Mouse (Mus musculus) midbrain, embryonic 13.5 days (tissue): ENCODE measurements at regions not wholly inside any gene's neighbourhood (a gene's known extent, or its start where the extent isn't known, plus 50 kb on each side); places are given as distances from the start of the nearest gene placed in this dataset.
A peak's percentile ranks its signal among the peaks of the same experiment; 100 is the strongest.

Source experiments
- ATAC-seq: fragments of 200-750 bp; cut with Nextera tagmentation; 2 replicates; pipeline ENCODE4 v1.8.0; 2017; ENCODE audit warnings: mild to moderate bottlenecking, moderate TSS enrichment, moderate library complexity
- H3K27ac ChIP-seq: fragments of 300-500 bp; sonication (generic); 2 replicates; pipeline ENCODE4 v1.5.1; 2015; ENCODE audit warnings: inconsistent platforms, mild to moderate bottlenecking, moderate library complexity
- H3K27me3 ChIP-seq: fragments of 300-500 bp; sonication (generic); 2 replicates; pipeline ENCODE4 v1.6.1; 2015; ENCODE audit warnings: mild to moderate bottlenecking, inconsistent platforms
- H3K36me3 ChIP-seq: fragments of 300-500 bp; sonication (generic); 2 replicates; pipeline ENCODE4 v1.6.1; 2015; ENCODE audit warnings: mild to moderate bottlenecking, inconsistent platforms
- H3K4me1 ChIP-seq: fragments of 300-500 bp; sonication (generic); replicated peaks from 2 replicates; pipeline ENCODE4 v1.6.1; 2015; ENCODE audit warnings: inconsistent platforms
- H3K4me2 ChIP-seq: fragments of 300-500 bp; sonication (generic); replicated peaks from 2 replicates; pipeline ENCODE4 v1.6.1; 2015; ENCODE audit warnings: moderate library complexity, mild to moderate bottlenecking, inconsistent platforms
- H3K4me3 ChIP-seq: fragments of 300-500 bp; sonication (generic); replicated peaks from 2 replicates; pipeline ENCODE4 v1.5.1; 2015; ENCODE audit warnings: mild to moderate bottlenecking, inconsistent platforms
- H3K9ac ChIP-seq: fragments of 300-500 bp; sonication (generic); replicated peaks from 2 replicates; pipeline ENCODE4 v1.6.1; 2015; ENCODE audit warnings: mild to moderate bottlenecking, inconsistent platforms
- H3K9me3 ChIP-seq: fragments of 300-500 bp; sonication (generic); 2 replicates; pipeline ENCODE4 v1.6.1; 2016; ENCODE audit warnings: mild to moderate bottlenecking, inconsistent platforms
- WGBS: fragments of 180-500 bp; shearing (Covaris S2); methylation state at CpG from one replicate; pipeline ENCODE4 v1.1.7; 2015; 5-methylcytosine and 5-hydroxymethylcytosine counted together

GRCm38 (mm10) chr16:90628605-90629120, 98.5 kb downstream of the Mis18a start:
- no peak overlapping the region for H3K27ac ChIP-seq
- 0 out of 2 replicates have a peak overlapping the region, but pooled peaks have one; percentile 17 for H3K9ac ChIP-seq
- H3K9me3 ChIP-seq, result peaks cover 3% of the 10 kb centered on the region; the same call in 1 of the 2 replicates
- WGBS, result 62% methylated on average over 13 of the region's 13 CpGs
- H3K36me3 ChIP-seq, result no peaks in the 10 kb centered on the region
- H3K4me1 ChIP-seq, result peaks cover 22% of the 10 kb centered on the region
- no peak overlapping the region for H3K4me3 ChIP-seq
- H3K4me2 ChIP-seq, result no peak overlapping the region; the same call in 1 of the 2 replicates
- H3K27me3 ChIP-seq, result no peaks in the 10 kb centered on the region
- ATAC-seq, result no peak

GRCm38 (mm10) chr16:90626035-90626670, 101.1 kb downstream of the Mis18a start:
- Histone ChIP-seq H3K27ac (no peak overlapping the region), H3K9ac (no peak overlapping the region), H3K4me3 (no peak overlapping the region), H3K27me3 (no peaks in the 10 kb centered on the region), H3K4me2 (no peak overlapping the region), H3K36me3 (no peaks in the 10 kb centered on the region), H3K4me1 (peaks cover 36% of the 10 kb centered on the region), H3K9me3 (peaks cover 3% of the 10 kb centered on the region; the same call in 1 of the 2 replicates)
- ATAC-seq, result no peak
- WGBS, result 86% methylated on average over 9 of the region's 9 CpGs

DNA sequence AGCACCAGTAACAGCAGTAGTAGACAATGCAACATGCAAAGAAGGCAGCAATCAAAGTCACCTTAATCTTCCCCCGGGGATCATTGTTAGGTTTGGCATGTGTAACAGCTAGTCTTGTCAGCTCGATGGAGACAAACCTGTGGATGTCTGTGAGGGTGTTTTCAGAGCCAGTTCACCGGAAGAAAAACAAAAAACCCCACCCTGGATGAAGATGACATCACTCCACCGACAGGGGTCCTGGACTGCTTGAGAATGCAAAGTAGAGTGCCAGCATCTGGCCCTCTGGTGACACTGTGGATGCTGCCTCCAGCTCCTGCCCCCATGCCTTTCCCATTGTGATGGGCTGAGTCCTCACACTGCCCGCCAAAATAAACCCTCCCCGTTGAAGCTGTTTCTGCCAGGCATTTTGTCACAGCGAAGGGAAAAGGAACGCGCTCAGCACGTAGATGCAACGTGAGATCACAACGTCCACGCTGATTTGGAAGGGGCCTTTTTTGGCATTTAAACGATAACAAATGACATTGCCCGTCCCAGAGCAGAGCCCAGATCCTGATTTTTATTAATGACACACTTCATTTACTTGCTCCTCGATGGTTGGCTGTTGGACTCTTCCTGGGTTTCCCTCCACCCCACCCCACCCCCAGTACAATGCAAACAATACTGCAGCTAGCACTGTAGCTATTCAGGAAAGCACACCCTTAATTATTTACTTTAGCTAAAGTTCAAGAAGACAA, 101.7 kb downstream of the Mis18a start:
- no peaks in the 10 kb centered on the region for H3K27me3 ChIP-seq
- peaks cover 5% of the 10 kb centered on the region; the same call in 1 of the 2 replicates for H3K9me3 ChIP-seq
- H3K4me1 ChIP-seq, result peaks cover 36% of the 10 kb centered on the region
- no peak overlapping the region for H3K9ac ChIP-seq
- H3K27ac ChIP-seq, result no peak overlapping the region
- H3K4me3 ChIP-seq, result no peak overlapping the region
- ATAC-seq, result no peak
- 83% methylated on average over 16 of the region's 16 CpGs for WGBS
- no peaks in the 10 kb centered on the region for H3K36me3 ChIP-seq
- H3K4me2 ChIP-seq, result no peak overlapping the region

DNA sequence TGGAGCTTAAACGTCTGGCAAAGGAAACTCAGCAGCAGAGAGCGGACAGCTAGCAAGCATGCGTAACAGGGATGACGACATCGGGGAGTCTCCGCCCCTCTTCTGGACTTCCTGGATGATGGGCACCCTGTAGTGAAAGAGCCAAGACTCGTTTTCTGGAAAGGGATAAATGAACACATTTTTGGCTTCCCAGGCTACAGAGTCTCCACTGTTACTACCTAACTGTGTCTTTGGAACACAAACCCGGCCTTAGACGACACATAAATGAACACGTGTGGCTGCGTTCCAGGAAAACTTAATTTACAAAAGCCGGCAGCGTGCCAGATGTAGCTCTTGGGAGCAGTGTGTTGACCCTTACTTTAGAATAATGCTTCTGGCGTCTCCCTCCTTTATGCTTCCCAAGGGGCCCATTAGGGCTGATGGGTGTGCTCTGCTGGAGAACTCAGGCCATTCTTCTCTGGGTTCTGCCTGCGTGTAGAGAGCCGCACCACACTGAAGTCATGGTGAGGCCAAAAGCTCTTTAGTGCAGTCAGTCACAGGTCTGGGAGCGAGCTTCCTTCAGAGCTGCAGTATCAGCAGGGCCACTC, 103.1 kb downstream of the Mis18a start:
- peaks cover 26% of the 10 kb centered on the region for H3K4me1 ChIP-seq
- ATAC-seq, result peak; percentile 18; the same call in 1 of the 2 replicates
- 65% methylated on average over 17 of the region's 17 CpGs for WGBS
- no peak overlapping the region for H3K4me3 ChIP-seq
- no peaks in the 10 kb centered on the region for H3K27me3 ChIP-seq
- peaks cover 6% of the 10 kb centered on the region; the same call in 1 of the 2 replicates for H3K9me3 ChIP-seq
- H3K9ac ChIP-seq, result no peak overlapping the region
- no peak overlapping the region for H3K27ac ChIP-seq
- H3K4me2 ChIP-seq, result no peak overlapping the region
- no peaks in the 10 kb centered on the region for H3K36me3 ChIP-seq

GRCm38 (mm10) chr16:90622677-90623225, 104.5 kb downstream of the Mis18a start:
- peaks cover 18% of the 10 kb centered on the region for H3K4me1 ChIP-seq
- ATAC-seq, result peak; percentile 43; the same call in 1 of the 2 replicates
- H3K36me3 ChIP-seq, result no peaks in the 10 kb centered on the region
- H3K9ac ChIP-seq, result no peak overlapping the region
- no peak overlapping the region for H3K27ac ChIP-seq
- WGBS, result 72% methylated on average over 8 of the region's 8 CpGs
- peaks cover 6% of the 10 kb centered on the region; the same call in 1 of the 2 replicates for H3K9me3 ChIP-seq
- no peaks in the 10 kb centered on the region for H3K27me3 ChIP-seq
- no peak overlapping the region for H3K4me2 ChIP-seq
- no peak overlapping the region for H3K4me3 ChIP-seq

DNA sequence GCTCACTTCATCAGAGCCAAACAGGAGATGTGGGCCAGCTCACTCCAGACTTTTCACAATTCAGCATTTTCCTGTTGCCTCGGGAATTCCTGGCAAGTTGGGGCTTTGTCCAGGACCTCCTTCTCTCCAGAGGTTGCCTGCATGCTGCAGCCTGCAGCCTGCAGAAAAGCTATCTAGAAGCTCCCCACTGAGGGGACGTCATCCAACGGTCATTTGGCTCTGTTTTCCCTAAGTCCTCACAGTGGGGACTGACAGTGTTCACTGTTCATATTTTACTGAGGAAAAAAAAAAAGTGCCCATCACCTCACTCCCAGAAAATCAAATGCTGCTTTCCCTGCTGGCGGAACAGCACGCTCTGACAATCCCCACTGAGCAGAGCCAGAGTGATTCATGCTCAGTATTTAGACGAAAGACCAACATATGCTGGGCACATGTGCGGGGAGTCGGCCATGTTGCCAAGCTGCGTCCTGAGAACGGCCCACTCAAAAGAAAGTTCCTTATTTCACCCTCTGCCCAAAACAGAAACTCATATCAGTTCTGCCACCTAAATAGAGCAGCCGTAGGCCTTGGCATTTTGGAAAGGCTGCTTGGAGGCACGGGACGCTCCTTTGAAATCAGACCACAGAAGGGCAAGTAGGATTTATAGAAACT, 105.3 kb downstream of the Mis18a start:
- WGBS, result 56% methylated on average over 13 of the region's 13 CpGs
- ATAC-seq, result no peak
- Histone ChIP-seq H3K27me3 (no peaks in the 10 kb centered on the region), H3K4me3 (no peak overlapping the region), H3K9me3 (peaks cover 3% of the 10 kb centered on the region; the same call in 1 of the 2 replicates), H3K4me2 (no peak overlapping the region), H3K4me1 (peaks cover 18% of the 10 kb centered on the region), H3K9ac (no peak overlapping the region), H3K27ac (no peak overlapping the region), H3K36me3 (no peaks in the 10 kb centered on the region)

DNA sequence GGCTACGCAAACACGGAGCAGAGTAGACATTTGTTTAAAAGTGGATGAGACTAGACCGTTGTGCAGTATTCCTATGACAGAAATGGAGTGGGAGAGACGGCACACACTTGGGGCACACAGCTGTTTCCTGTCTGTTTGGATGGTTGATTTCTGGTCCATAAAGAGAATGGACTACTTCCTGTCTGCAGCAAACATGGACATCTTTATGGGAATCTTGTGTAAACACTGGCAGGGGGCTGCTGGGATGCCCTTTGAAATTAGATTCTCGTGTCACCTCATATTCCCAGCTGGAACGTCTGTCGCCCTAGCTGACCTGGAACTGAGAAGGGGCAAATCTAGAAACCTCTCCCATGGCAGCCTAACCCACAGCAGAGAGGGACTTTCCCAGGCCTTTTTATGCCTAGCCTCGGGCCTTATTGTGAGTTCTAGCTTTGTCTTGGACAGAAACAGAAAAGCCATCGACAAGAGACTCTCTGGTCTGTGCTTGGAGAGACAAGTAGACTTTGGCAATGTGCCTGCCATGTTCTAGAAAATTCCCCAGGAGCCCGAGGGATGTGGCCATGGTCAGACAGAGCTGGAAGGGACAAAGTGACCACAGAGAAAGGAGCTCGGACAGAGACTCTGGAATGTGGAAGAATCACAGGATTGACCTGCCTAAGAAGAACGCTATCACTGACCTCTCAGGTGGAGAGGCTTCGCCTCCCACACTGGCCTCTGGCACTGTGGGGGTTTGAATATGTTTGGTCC, 107.5 kb downstream of the Mis18a start:
- 88% methylated on average over 13 of the region's 13 CpGs for WGBS
- H3K27me3 ChIP-seq, result no peaks in the 10 kb centered on the region
- no peak for ATAC-seq
- H3K36me3 ChIP-seq, result no peaks in the 10 kb centered on the region
- no peak overlapping the region for H3K4me2 ChIP-seq
- H3K9ac ChIP-seq, result no peak overlapping the region
- H3K27ac ChIP-seq, result no peak overlapping the region
- H3K4me3 ChIP-seq, result no peak overlapping the region
- H3K4me1 ChIP-seq, result peaks cover 18% of the 10 kb centered on the region
- H3K9me3 ChIP-seq, result 0 out of 2 replicates have a peak, but pooled peaks cover 2% of the 10 kb centered on the region

DNA sequence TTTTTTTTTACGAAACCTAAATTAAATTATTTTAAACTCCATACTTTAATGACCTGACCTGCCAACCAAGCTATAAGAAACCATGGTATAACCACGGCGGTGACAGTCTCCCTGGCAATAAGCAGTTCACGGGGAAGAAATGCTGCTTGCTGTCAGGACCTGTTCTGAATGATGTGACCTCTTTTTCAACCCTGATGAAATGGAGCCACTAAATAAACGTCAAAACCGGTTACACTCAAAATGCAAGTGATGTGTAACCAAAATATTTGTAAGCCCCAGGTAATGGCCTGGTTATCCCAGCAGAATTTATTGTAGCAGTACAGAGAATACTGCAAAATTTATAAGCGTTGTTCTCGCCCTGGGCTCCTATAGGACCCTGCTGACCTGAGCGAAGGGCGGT, 111.4 kb downstream of the Mis18a start:
- Histone ChIP-seq H3K27ac (no peak overlapping the region), H3K36me3 (no peaks in the 10 kb centered on the region), H3K4me3 (no peak overlapping the region), H3K4me2 (no peak overlapping the region), H3K9me3 (0 out of 2 replicates have a peak, but pooled peaks cover 2% of the 10 kb centered on the region), H3K9ac (no peak overlapping the region), H3K27me3 (no peaks in the 10 kb centered on the region), H3K4me1 (no peaks in the 10 kb centered on the region)
- 87% methylated on average over 10 of the region's 10 CpGs for WGBS
- no peak for ATAC-seq

GRCm38 (mm10) chr16:90614137-90614536, 113.1 kb downstream of the Mis18a start:
- no peak overlapping the region for H3K4me3 ChIP-seq
- H3K27ac ChIP-seq, result no peak overlapping the region
- no peak for ATAC-seq
- H3K36me3 ChIP-seq, result no peaks in the 10 kb centered on the region
- H3K9ac ChIP-seq, result no peak overlapping the region
- H3K9me3 ChIP-seq, result no peaks in the 10 kb centered on the region
- H3K27me3 ChIP-seq, result no peaks in the 10 kb centered on the region
- H3K4me1 ChIP-seq, result no peaks in the 10 kb centered on the region
- H3K4me2 ChIP-seq, result no peak overlapping the region
- WGBS, result 97% methylated on average over 1 of the region's 1 CpGs

- WGBS, result 91% methylated on average over 22 of the region's 22 CpGs
These were observed 117.0 kb downstream of the Mis18a start for GRCm38 (mm10) chr16:90610097-90610808.

More at GRCm38 (mm10) chr16:90610097-90610808, 117.0 kb downstream of the Mis18a start:
- Histone ChIP-seq H3K4me3 (no peak overlapping the region), H3K4me2 (no peak overlapping the region), H3K27me3 (no peaks in the 10 kb centered on the region), H3K9ac (no peak overlapping the region), H3K4me1 (no peaks in the 10 kb centered on the region), H3K36me3 (no peaks in the 10 kb centered on the region), H3K9me3 (no peaks in the 10 kb centered on the region), H3K27ac (no peak overlapping the region)
- no peak for ATAC-seq
